Mouse (Mus musculus) small intestine, adult 2 months (tissue): ENCODE measurements around the gene Arhgef1.

Experiments used
- CTCF ChIP-seq: fragments of 200-500 bp; IDR thresholded peaks from 2 replicates; pipeline ENCODE4 v1.5.1; 2012; ENCODE audit warnings: low read depth, mild to moderate bottlenecking, control low read depth, inconsistent platforms, low read length, moderate library complexity, mixed read lengths; ENCODE audit not compliant: insufficient replicate concordance, insufficient read length; ENCODE audit errors: extremely low read depth
- POLR2A ChIP-seq: fragments of 200-500 bp; IDR thresholded peaks from 2 replicates; pipeline ENCODE4 v1.6.1; 2012; ENCODE audit warnings: low read depth, mild to moderate bottlenecking, control low read depth, inconsistent platforms, low read length, moderate library complexity

DNA sequence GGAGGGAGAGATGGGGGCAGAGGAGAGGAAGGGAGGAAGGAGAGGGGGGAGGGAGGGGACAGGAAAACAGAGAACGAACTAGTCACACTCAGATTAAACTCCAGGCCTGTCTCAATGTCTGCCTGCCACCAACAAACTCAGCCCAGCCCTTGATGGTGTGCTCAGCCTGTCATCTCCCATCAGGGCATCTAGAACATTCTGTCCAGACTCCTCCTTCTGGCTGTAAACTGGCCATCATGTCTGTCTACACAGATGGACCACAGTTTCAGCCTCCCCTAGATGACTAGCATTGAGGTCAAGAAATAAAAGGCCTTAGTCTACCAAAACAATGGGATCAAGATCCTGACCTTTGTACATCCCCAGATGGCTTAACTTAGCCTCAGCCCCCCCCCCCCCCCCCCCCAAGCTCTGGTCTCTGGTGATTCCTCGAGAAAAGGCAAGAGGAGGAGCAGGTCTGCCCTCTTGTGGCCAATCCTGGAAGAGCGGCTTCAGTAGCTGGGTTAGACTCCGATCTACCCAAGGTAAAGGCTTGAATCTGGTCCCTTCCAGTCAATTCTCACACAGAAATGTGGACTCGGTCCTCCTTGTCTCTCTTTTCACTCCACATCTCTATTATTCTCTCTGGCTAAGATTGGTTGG is 62.3 kb downstream of the Arhgef1 start:
- TF ChIP-seq CTCF (peak; percentile 67; the same call in 1 of the 2 replicates), POLR2A (no peak)
